ENCODE assay signal across 8 mouse cellular contexts in the genomic region with DNA sequence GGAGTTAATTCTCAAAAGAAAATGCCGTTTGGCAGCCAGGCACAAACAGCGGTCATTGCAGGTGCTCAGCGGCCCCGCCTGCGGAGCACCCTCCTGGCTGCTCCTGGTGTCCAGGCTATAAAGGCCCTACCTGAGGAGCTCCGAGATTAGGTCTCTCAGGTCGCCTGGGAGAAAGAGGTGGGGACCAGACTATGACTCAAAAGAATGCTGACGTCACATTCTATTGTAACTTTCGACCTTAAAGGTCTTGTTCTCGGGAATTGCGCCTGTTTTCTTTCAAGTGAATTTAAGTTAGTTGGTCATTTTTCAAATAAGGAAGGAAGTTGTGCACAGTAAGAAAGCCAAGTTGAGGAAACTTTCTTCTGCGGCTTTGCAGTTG. TPM values are rescaled to one million over a fixed set of nuclear protein-coding genes. Genes with fewer than 3 reads are reported as not detected.
A peak's percentile ranks its signal among the peaks of the same experiment; 100 is the strongest.
DNase-seq lines count a peak whose midpoint lies in the region; ATAC-seq lines count a peak whose summit lies in the region.

No protein-coding gene starts in this region.

- peaks cover 48% of the 10 kb centered on the region for H3K79me2 ChIP-seq in macrophage (ENCODE audit: inconsistent target)

- peak overlapping the region; percentile 61 for H3K4me3 ChIP-seq in heart, embryonic 12.5 days
- peak overlapping the region; percentile 67 for H3K4me3 ChIP-seq in hindbrain, embryonic 15.5 days
- peak overlapping the region; percentile 61 for H3K4me3 ChIP-seq in macrophage (ENCODE audit: inconsistent target)

- H3K4me2 ChIP-seq in heart, embryonic 12.5 days, result peak overlapping the region; percentile 98
- peak overlapping the region; percentile 80 for H3K4me2 ChIP-seq in hindbrain, embryonic 15.5 days

- DNase-seq in heart, postnatal 4 days, result no peak
- DNase-seq in retina, postnatal 1 day, result no peak
- no peak for DNase-seq in cerebellum, postnatal 4 days (ENCODE audit: low spot score in 2 of 2)
- DNase-seq in right cerebral cortex, postnatal 10 days (ENCODE audit: low spot score in 2 of 2), result no peak

- no peaks in the 10 kb centered on the region for H3K36me3 ChIP-seq in heart, embryonic 12.5 days
- no peaks in the 10 kb centered on the region for H3K36me3 ChIP-seq in hindbrain, embryonic 15.5 days
- H3K36me3 ChIP-seq in macrophage (ENCODE audit: inconsistent target), result no peaks in the 10 kb centered on the region

- H3K4me1 ChIP-seq in heart, embryonic 12.5 days (replicated peaks), result peaks cover 11% of the 10 kb centered on the region
- peaks cover 20% of the 10 kb centered on the region for H3K4me1 ChIP-seq in hindbrain, embryonic 15.5 days (replicated peaks)

- peaks cover 77% of the 10 kb centered on the region for H3K27me3 ChIP-seq in heart, embryonic 12.5 days (replicated peaks)
- H3K27me3 ChIP-seq in hindbrain, embryonic 15.5 days, result no peaks in the 10 kb centered on the region

- no peak overlapping the region for H3K27ac ChIP-seq in heart, embryonic 12.5 days (ENCODE audit: poor library complexity, severe bottlenecking)
- peak overlapping the region; percentile 46; the same call in 1 of the 2 replicates for H3K27ac ChIP-seq in hindbrain, embryonic 15.5 days (replicated peaks)
- H3K27ac ChIP-seq in macrophage, result peak overlapping the region; percentile 54

- 3% methylated on average over 12 of the region's 12 CpGs for WGBS in heart, embryonic 12.5 days
- 4% methylated on average over 12 of the region's 12 CpGs for WGBS in hindbrain, embryonic 15.5 days
- under 1% methylated on average over 12 of the region's 12 CpGs for WGBS in macrophage (ENCODE audit: missing documents)

- H3K9me3 ChIP-seq in heart, embryonic 12.5 days (replicated peaks), result no peaks in the 10 kb centered on the region
- no peaks in the 10 kb centered on the region for H3K9me3 ChIP-seq in hindbrain, embryonic 15.5 days

- H3K9ac ChIP-seq in heart, embryonic 12.5 days, result no peak overlapping the region; the same call in 1 of the 2 replicates
- H3K9ac ChIP-seq in hindbrain, embryonic 15.5 days, result peak overlapping the region; percentile 73

- ATAC-seq in heart, embryonic 12.5 days (ENCODE audit: insufficient number of reproducible peaks, low FRiP score), result peak; percentile 48; the same call in 1 of the 2 replicates
- ATAC-seq in activated CD4-positive, CD25-positive, alpha-beta regulatory T cell, adult 4 months, result peak; percentile 19
- ATAC-seq in hindbrain, embryonic 15.5 days (ENCODE audit: low FRiP score, low read depth), result peak; percentile 52; the same call in 1 of the 2 replicates

RNA-seq across cellular contexts. Expression of gene Tes, which starts 0.8 kb away (rescaled TPM):
- 10.2 and 13.6 TPM in 2 replicates for polyA plus RNA-seq in heart, embryonic 12.5 days (2016; fragmentation: Nextera tagmentation; extraction: Ambion mirVana)
- total RNA-seq in heart, postnatal 4 days (2021), result 1 to 10 TPM; 5.6 to 7.6 TPM
- polyA plus RNA-seq in activated CD4-positive, CD25-positive, alpha-beta regulatory T cell, adult 4 months (2017; shearing (Covaris generic)), result 100 to 1,000 TPM; 172 to 206 TPM
- polyA plus RNA-seq in hindbrain, embryonic 15.5 days (2015; fragmentation: Nextera tagmentation; extraction: Ambion mirVana), result 54.4 and 57.1 TPM in 2 replicates
- 10 to 100 TPM in 20 of 26 experiments, 1 to 10 TPM in 6; 7.4 to 78.9 (median 18.4) TPM for total RNA-seq in macrophage (2018; cell fraction: chromatin; rRNA removed)
- 10 to 100 TPM in 12 of 26 experiments, 1 to 10 TPM in 14; 8.2 to 30.1 (median 10.0) TPM for total RNA-seq in macrophage (2018; cell fraction: cytosol; rRNA removed)
- 10 to 100 TPM in 24 of 26 experiments, 1 to 10 TPM in 2; 8.6 to 61.5 (median 15.1) TPM for total RNA-seq in macrophage (2018; cell fraction: nucleus; rRNA removed)
- polyA plus RNA-seq in macrophage (2018), result 6.0 to 18.5 TPM (median 7.7 TPM) in 3 replicates
